Mouse (Mus musculus) splenic B cell, adult 2 months (primary cell): ENCODE data around the gene Ifi202b.
"Not testable (repeated sequence)": the region's sequence is repeated elsewhere in the genome, so short reads cannot be mapped to it uniquely, and the experiment has no call there.

ENCODE experiments used
- DNase-seq: peaks from one replicate; pipeline ENCODE4 v3.0.0-alpha.2; 2011; ENCODE audit warnings: low read depth, low spot score
- H3K27me3 ChIP-seq: 2 replicates; pipeline ENCODE4 v1.6.1; 2012; ENCODE audit warnings: mild to moderate bottlenecking, low read length, moderate library complexity, mixed read lengths; ENCODE audit not compliant: control insufficient read depth, poor library complexity, insufficient read depth, severe bottlenecking
- H3K36me3 ChIP-seq: 2 replicates; pipeline ENCODE4 v1.6.1; 2012; ENCODE audit warnings: mild to moderate bottlenecking, low read length, moderate library complexity, mixed read lengths; ENCODE audit not compliant: control insufficient read depth, poor library complexity, insufficient read depth, severe bottlenecking

Gene Ifi202b

DNA sequence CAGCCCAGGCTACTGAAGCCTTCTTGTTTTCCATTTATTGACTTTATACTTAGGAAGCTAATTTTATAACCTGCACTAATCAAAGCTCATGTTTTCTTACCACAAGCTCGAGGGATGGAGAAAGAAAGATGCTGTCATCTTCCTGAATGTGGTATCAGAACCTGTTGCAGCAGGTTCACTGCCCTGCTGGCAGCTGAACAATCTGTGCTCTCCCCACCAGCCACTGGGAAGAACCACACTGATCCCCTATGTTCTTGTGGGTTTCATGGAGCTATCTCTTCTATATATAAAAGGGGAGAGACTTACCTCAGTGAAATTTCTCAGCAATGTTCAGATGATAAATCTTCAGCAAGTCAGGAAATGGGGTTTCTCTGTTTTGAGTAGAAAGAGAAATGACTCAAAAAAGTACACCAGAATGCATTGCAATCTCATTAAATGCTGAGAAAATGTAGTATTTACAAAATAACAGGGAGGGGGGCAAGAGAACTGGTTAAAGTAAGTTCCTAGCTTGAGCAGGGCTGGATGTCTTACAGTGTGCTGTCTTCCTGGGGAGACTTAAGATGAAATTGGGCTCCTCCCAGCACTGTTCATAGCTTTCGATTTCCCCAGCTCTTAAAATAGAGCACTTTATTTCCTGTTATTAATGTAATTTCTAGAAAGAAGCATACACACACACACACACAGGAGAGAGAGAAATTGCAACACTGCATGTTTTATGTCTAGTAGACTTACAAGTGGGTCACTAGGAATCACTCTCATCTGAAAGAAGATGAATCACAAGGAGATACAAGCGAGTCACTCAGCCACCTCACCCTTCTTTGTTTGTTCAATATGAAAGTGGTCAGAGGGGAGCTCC is 40.4 kb downstream of the Ifi202b start, which contains the start of the genes Mndal and Ifi203:
Mndal (minus strand) TSS at position 568 of the 856 bp plus-strand sequence.
Ifi203 (minus strand) TSS at position 749 of the 856 bp plus-strand sequence.
- peak; percentile 21 for DNase-seq
- H3K27me3 ChIP-seq = not testable (repeated sequence)

DNA sequence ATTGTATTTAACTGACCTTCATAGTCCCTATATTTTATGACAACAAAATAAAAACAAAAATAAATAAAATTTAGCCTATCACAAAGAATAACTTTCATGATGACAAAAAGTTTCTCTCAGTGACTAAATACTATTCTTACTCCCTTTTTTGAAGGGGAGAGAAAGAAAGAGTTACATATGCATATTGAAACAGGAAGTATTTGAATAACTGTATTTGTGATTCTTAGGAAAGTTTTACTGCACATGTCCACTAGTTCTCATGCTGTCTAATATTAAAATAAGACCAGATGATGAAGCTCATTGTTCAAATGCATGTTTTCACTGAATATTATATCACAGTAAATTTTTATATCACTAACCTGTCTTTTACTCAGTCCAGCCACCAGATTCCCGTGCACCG is 41.0 kb downstream of the Ifi202b start:
- not testable (repeated sequence) for H3K36me3 ChIP-seq, H3K27me3 ChIP-seq, DNase-seq

More for the DNA sequence above, 40.4 kb downstream of the Ifi202b start, which contains the start of the genes Mndal and Ifi203:
- H3K36me3 ChIP-seq = not testable (repeated sequence)

DNA sequence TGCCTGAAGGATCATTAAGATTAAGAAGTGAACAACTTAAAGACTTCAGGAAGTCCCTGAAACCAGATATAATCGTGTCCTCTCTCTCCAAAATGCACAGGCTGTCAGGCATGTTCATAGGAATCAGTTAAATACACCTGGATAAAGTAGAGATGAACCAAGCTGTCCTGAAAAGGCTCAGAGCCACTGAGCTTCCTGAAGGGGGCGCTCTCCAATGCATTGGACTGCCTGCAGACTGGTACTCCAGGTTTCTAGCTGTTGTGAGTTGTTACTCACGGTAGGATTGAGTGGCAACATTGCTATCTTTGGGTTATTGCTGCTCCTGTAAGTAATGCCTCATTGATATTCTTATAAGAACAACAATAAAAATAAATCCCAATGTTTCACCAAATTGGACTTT is 63.3 kb downstream of the Ifi202b start:
- not testable (repeated sequence) for H3K36me3 ChIP-seq, DNase-seq

DNA sequence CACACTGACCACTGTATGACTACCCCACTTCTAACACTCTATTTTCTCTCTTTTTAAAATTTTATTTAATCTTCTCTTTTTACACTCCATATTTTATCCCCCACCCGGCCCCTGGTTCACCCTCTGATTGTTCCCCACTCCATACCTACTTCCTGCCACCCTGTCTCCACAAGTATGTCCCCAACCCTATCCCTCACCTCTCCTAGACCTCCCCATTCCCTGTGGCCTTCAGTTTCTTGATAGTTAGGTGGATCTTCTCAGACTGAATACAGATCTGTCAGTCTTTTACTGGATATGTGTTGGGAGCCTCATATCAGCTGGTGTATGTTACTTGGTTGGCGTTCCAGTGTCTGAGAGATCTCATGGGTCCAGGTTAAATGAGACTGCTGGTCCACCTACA is 68.0 kb downstream of the Ifi202b start:
- H3K27me3 ChIP-seq = no peaks in the 10 kb centered on the region

More for the DNA sequence above, 63.3 kb downstream of the Ifi202b start:
- not testable (repeated sequence) for H3K27me3 ChIP-seq

DNA sequence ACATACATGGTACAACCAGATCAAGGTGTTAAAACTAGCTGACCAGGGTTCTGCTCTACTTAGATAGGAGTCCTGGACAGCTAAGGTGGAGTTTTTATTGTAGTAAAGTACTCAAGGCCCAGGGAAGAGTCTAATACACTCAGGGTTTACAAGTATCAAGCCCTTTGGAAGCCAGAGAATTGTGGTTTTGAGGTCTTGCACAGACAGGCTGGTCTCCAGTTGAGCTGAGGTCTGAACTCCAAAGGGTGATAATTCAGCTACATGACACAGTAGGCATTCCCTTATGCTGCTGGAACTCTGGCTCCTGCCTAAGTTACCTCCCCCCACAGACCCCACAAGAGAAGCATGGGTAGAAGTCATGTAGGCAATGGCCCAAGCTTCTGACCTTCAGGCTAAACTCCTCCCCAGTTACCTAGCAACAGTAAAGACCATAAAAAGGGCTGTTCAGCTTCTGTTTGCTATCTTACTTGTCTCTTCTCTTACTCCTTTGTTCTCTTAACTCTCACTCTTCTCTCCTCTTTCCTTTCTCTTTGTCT is 69.2 kb downstream of the Ifi202b start:
- not testable (repeated sequence) for H3K27me3 ChIP-seq, DNase-seq, H3K36me3 ChIP-seq

More for the DNA sequence above, 68.0 kb downstream of the Ifi202b start:
- H3K36me3 ChIP-seq = no peaks in the 10 kb centered on the region
- no peak for DNase-seq
